Mouse (Mus musculus) brain, embryonic 14.5 days (tissue): ENCODE measurements around the gene Sept11.

Experiments used
- CTCF ChIP-seq: fragments of 200-500 bp; IDR thresholded peaks from 2 replicates; pipeline ENCODE4 v1.5.1; 2012; ENCODE audit warnings: inconsistent platforms, mild to moderate bottlenecking, moderate library complexity, borderline replicate concordance; ENCODE audit not compliant: insufficient read depth, insufficient read length; ENCODE audit errors: extremely low read depth
- POLR2A ChIP-seq: fragments of 200-500 bp; IDR thresholded peaks from 2 replicates; pipeline ENCODE4 v1.6.1; 2012; ENCODE audit warnings: mild to moderate bottlenecking, inconsistent platforms, borderline replicate concordance; ENCODE audit not compliant: poor library complexity, insufficient read depth, insufficient read length, severe bottlenecking; ENCODE audit errors: extremely low read depth

DNA sequence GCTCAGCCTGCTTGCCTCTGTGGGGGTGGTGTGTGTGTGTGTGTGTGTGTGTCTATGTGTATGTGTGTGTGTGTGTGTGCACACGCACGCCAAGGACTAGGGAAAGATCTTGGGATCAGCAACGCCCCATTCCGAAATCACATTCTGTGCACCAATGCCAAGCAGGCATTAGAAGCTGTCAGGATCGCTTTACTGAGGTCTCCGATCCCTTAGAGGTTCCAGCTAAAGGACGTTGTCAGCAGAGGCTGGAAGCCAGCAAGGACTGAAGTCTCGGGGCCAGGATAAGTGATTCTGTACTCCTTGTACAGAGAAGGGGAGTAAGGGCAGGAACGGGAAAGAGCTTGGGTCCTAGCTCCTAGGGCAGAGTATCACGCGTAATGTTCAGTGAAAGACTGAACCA is 61.2 kb downstream of the Sept11 start:
- TF ChIP-seq CTCF (no peak), POLR2A (no peak)
